Mouse (Mus musculus) midbrain, postnatal 0 days (tissue): ENCODE measurements around the gene Col4a2. TPM values are rescaled to one million over a fixed set of nuclear protein-coding genes. Genes with fewer than 3 reads are reported as not detected.

Experiments used
- ATAC-seq: fragments of 200-750 bp; cut with Nextera tagmentation; 2 replicates; pipeline ENCODE4 v1.8.0; 2017; ENCODE audit warnings: moderate number of reproducible peaks, mild to moderate bottlenecking, moderate TSS enrichment, moderate library complexity; ENCODE audit not compliant: low FRiP score
- DNase-seq: peaks from one replicate; pipeline ENCODE4 v3.0.0-alpha.2; 2015; ENCODE audit warnings: low spot score
- H3K27ac ChIP-seq: fragments of 300-500 bp; sonication (generic); 2 replicates; pipeline ENCODE4 v1.5.1; 2014; ENCODE audit warnings: low read depth, mild to moderate bottlenecking, low read length, mixed read lengths
- H3K27me3 ChIP-seq: fragments of 300-500 bp; sonication (generic); 2 replicates; pipeline ENCODE4 v1.6.1; 2014; ENCODE audit warnings: low read length, control low read depth, mixed read lengths; ENCODE audit not compliant: insufficient read depth
- H3K36me3 ChIP-seq: fragments of 300-500 bp; sonication (generic); 2 replicates; pipeline ENCODE4 v1.6.1; 2014; ENCODE audit warnings: low read length, control low read depth, mixed read lengths; ENCODE audit not compliant: insufficient read depth
- H3K4me1 ChIP-seq: fragments of 300-500 bp; sonication (generic); 2 replicates; pipeline ENCODE4 v1.6.1; 2014; ENCODE audit warnings: mild to moderate bottlenecking, control low read depth, antibody characterized with exemption, low read length, mixed read lengths; ENCODE audit not compliant: insufficient read depth
- H3K4me2 ChIP-seq: fragments of 300-500 bp; sonication (generic); 2 replicates; pipeline ENCODE4 v1.6.1; 2014; ENCODE audit warnings: low read depth, mild to moderate bottlenecking, low read length, mixed read lengths; ENCODE audit not compliant: poor library complexity, severe bottlenecking
- H3K4me3 ChIP-seq: fragments of 300-500 bp; sonication (generic); 2 replicates; pipeline ENCODE4 v1.5.1; 2014; ENCODE audit warnings: low read depth, mild to moderate bottlenecking, low read length, moderate library complexity
- H3K9ac ChIP-seq: fragments of 300-500 bp; sonication (generic); replicated peaks from 2 replicates; pipeline ENCODE4 v1.6.1; 2014; ENCODE audit warnings: mild to moderate bottlenecking, low read length, moderate library complexity, mixed read lengths; ENCODE audit not compliant: poor library complexity, severe bottlenecking
- H3K9me3 ChIP-seq: fragments of 300-500 bp; sonication (generic); 2 replicates; pipeline ENCODE4 v1.6.1; 2016; ENCODE audit warnings: low read length, control low read depth
- CTCF ChIP-seq: IDR thresholded peaks from 2 replicates; pipeline ENCODE4 v1.5.1; 2016; ENCODE audit warnings: antibody characterized with exemption, mild to moderate bottlenecking
- WGBS: fragments of 180-500 bp; shearing (Covaris S2); extraction: QIAGEN DNeasy Blood & Tissue Kit; methylation state at CpG from one replicate; pipeline ENCODE4 v1.1.7; 2014; 5-methylcytosine and 5-hydroxymethylcytosine counted together
- polyA plus RNA-seq: library from polyadenylated mRNA; unstranded; fragments of >200 nt; fragmentation: Nextera tagmentation; extraction: Ambion mirVana; gene quantifications from 2 replicates; pipeline ENCODE4 v1.2.1, GENCODE M21; 2015
- total RNA-seq: library from RNA; depleted of rRNA; stranded (reverse); fragments of >200 nt; gene quantifications from 2 replicates; pipeline ENCODE4 v1.2.3, GENCODE M21; 2014

The Col4a2 gene
- total and polyA plus RNA-seq, 2 experiments from 2014 or later: 31.3 to 92.5 TPM

DNA sequence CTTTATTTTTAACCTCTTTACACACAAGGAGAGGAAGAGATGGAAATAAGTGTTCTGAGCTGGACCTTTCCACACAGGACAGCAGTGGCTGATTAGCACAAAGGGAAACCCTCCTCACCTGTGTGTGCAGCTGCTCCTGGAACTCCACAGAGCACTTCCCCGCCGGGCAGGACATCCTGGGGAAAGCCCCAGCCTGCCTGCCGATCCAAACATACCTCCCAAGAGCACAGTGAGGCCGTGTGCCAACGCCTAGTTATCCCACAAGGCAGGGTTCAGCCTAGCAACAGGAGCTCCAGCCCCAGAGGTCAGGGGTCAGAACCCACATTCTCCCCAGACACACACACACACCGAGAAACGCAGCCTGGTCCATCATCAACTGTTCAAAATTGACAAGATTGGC lies 83.5 kb downstream of the Col4a2 start:
- no peak overlapping the region for H3K27ac ChIP-seq
- no peak overlapping the region for H3K4me3 ChIP-seq
- ATAC-seq (no peak), DNase-seq (no peak)
- TF ChIP-seq CTCF: no peak
- no peak overlapping the region for H3K4me2 ChIP-seq
- no peaks in the 10 kb centered on the region for H3K27me3 ChIP-seq
- H3K4me1 ChIP-seq: no peaks in the 10 kb centered on the region
- H3K9me3 ChIP-seq: no peaks in the 10 kb centered on the region
- no peaks in the 10 kb centered on the region for H3K36me3 ChIP-seq
- WGBS: 63% methylated on average over 7 of the region's 7 CpGs
- H3K9ac ChIP-seq: no peak overlapping the region

- H3K9ac ChIP-seq: no peak overlapping the region
- no peaks in the 10 kb centered on the region for H3K9me3 ChIP-seq
- no peaks in the 10 kb centered on the region for H3K4me1 ChIP-seq
- H3K27me3 ChIP-seq: no peaks in the 10 kb centered on the region
- ATAC-seq (no peak), DNase-seq (no peak)
- H3K27ac ChIP-seq: no peak overlapping the region
- TF ChIP-seq CTCF: no peak
- H3K36me3 ChIP-seq: no peaks in the 10 kb centered on the region
- no peak overlapping the region for H3K4me3 ChIP-seq
- 87% methylated on average over 9 of the region's 9 CpGs for WGBS
- no peak overlapping the region for H3K4me2 ChIP-seq
Measured at GRCm38 (mm10) chr8:11397126-11397525, 84.5 kb downstream of the Col4a2 start.

DNA sequence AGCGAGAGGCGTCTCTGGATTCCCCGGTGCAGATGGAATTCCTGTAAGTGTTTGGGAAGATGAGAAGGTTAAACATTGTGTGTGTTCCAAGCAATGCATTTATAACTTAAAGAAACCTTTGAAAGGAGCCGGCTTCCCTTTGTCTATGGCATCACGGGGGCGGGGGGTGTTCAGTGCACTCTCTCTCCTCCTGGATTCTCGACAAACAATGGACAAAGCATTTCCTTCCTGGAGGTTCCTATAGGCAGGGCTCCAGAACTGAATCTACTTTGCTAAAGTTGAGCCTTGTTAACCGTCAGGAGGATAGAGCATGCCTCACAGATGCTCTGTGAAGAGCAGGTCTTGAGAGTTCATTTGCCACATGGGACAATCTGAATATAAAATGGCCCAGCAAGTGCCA lies 87.1 kb downstream of the Col4a2 start:
- 35% methylated on average over 8 of the region's 8 CpGs for WGBS
- H3K4me3 ChIP-seq: no peak overlapping the region
- H3K9me3 ChIP-seq: no peaks in the 10 kb centered on the region
- H3K27me3 ChIP-seq: no peaks in the 10 kb centered on the region
- H3K4me1 ChIP-seq: no peaks in the 10 kb centered on the region
- TF ChIP-seq CTCF: no peak
- no peak overlapping the region for H3K9ac ChIP-seq
- no peak for DNase-seq
- no peak overlapping the region for H3K27ac ChIP-seq
- H3K36me3 ChIP-seq: no peaks in the 10 kb centered on the region
- H3K4me2 ChIP-seq: no peak overlapping the region
- ATAC-seq: no peak

- Histone ChIP-seq H3K4me1 (no peaks in the 10 kb centered on the region), H3K27me3 (no peaks in the 10 kb centered on the region), H3K4me3 (no peak overlapping the region), H3K9ac (no peak overlapping the region), H3K9me3 (no peaks in the 10 kb centered on the region), H3K36me3 (no peaks in the 10 kb centered on the region), H3K4me2 (no peak overlapping the region), H3K27ac (no peak overlapping the region)
- no peak for TF ChIP-seq CTCF
- DNase-seq (no peak), ATAC-seq (no peak)
- 81% methylated on average over 8 of the region's 8 CpGs for WGBS
Measured at GRCm38 (mm10) chr8:11400244-11400643, 87.6 kb downstream of the Col4a2 start.

DNA sequence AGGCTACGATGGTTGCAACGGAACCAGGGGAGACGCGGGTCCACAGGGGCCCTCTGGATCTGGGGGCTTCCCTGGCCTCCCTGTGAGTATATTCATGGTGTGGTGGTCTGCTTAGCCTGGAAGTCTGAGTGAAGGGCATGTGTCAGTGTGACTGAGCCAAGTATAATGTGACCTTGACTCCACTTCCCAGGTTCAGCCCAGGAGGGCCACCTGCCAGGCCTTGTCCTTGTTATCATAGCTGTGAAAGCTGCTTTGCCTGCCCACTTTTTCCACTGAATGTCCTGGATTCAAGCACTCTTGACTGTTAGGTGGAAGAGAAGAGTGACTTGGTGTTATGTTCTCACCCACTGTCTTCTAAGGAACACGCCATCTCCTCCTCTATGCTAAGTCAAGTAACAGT lies 88.6 kb downstream of the Col4a2 start:
- no peak overlapping the region for H3K9ac ChIP-seq
- ATAC-seq (no peak), DNase-seq (no peak)
- H3K4me3 ChIP-seq: no peak overlapping the region
- no peak overlapping the region for H3K4me2 ChIP-seq
- no peak overlapping the region for H3K27ac ChIP-seq
- H3K9me3 ChIP-seq: no peaks in the 10 kb centered on the region
- 95% methylated on average over 5 of the region's 5 CpGs for WGBS
- no peak for TF ChIP-seq CTCF
- no peaks in the 10 kb centered on the region for H3K36me3 ChIP-seq
- H3K4me1 ChIP-seq: no peaks in the 10 kb centered on the region; the same call in 1 of the 2 replicates
- H3K27me3 ChIP-seq: no peaks in the 10 kb centered on the region

DNA sequence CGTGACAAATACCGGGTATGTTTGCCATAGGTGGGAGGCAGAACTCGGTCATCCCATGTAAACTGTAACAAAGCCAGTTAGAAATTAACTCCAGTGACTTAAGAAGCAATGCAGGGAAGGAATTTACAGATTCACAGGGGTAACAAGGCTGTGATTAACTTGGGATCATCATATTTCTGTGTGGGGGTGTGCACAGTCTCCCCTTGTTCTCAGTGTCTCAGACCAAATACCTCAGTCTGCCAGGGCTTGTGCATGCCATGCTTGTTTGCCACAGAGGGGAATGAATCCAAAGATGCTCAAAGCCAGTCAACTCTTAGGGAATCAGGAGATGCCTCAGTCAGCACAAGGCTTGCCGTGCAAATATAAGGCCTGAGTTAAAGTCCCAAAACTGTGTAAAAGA lies 89.6 kb downstream of the Col4a2 start:
- WGBS: 93% methylated on average over 4 of the region's 4 CpGs
- DNase-seq (no peak), ATAC-seq (no peak)
- H3K27ac ChIP-seq: no peak overlapping the region
- H3K27me3 ChIP-seq: no peaks in the 10 kb centered on the region
- no peaks in the 10 kb centered on the region for H3K9me3 ChIP-seq
- H3K4me2 ChIP-seq: no peak overlapping the region
- no peaks in the 10 kb centered on the region for H3K36me3 ChIP-seq
- H3K9ac ChIP-seq: no peak overlapping the region
- TF ChIP-seq CTCF: no peak
- H3K4me1 ChIP-seq: no peaks in the 10 kb centered on the region; the same call in 1 of the 2 replicates
- no peak overlapping the region for H3K4me3 ChIP-seq
